Mouse (Mus musculus): ENCODE results near the gene Gm10198.

The Gm10198 gene

DNA sequence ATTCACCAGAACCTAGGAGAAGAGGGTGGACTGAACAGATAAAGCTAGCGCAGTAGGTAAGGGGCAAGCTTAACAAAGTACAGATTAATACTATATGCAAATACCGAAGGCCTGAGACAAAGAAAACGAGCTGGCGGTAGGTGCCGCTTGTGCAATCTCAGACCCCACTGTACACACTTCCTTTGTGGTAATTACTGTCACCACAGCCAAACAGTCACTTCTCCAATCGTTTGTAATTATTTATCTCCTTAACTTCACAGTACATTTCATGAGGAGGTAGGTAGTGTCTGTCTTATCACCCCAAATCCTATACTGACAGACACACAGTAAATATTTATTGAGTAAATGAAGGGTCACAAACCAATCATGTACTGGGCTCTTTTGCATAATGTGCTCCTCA lies 47.7 kb downstream of the Gm10198 start:
- no peak for DNase-seq (ENCODE audit: inconsistent age in 2 of 2, low spot score in 1 of 2)
